Mouse (Mus musculus): ENCODE data around the gene Slc47a1. TPM values are rescaled to one million over a fixed set of nuclear protein-coding genes. Genes with fewer than 3 reads are reported as not detected.

Slc47a1 gene
- total and polyA plus RNA-seq, 3 experiments, result 0.11 TPM; not detected in 2

DNA sequence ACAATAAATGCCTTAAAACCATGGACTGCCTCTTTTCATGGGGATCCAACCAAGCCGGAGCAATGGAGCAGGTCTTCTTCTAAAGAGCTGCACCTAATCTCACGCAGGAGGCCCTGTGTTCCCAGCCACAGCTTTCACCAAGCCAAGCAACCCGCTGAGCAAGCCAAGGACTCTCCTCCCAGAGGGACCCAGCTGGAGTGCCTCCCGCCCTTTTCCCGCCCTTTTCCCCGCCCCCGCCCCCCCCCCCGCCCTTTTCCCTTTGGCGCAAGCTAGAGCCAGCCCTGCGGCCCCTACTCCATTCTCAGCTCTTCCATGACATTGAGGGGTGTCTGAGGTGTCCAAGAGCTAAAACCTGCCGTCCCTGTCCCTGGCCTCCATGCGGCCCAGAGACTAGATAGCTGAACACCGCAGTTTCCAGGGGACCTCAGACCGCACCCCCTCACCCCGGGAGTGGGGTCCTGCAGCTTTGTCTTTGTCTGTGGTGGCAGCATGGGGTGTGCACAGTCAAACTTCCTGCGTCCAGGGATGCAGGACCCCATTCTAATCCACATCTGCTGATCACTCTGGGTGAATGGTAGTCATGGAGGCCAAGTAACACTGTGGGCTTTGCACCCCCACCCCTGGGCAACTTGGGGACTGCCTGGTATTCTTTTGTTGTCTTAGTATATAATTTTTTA lies 77.3 kb downstream of the Slc47a1 start:
- Histone ChIP-seq H3K27me3 (ENCODE audit: insufficient read depth, low read length) (peaks cover 24% of the 10 kb centered on the region), H3K36me3 (replicated peaks) (no peaks in the 10 kb centered on the region), H3K9me3 (replicated peaks) (no peaks in the 10 kb centered on the region), H3K4me1 (ENCODE audit: insufficient read depth, low read depth, low read length) (peaks cover 3% of the 10 kb centered on the region; the same call in 1 of the 2 replicates), H3K4me3 (ENCODE audit: low read depth, low read length) (peak overlapping the region; percentile 30; the same call in 1 of the 2 replicates)
- ATAC-seq (ENCODE audit: extremely low read depth, insufficient number of reproducible peaks, low FRiP score, poor library complexity, severe bottlenecking) (no peak), DNase-seq (ENCODE audit: low spot score) (no peak)
- no peak for TF ChIP-seq GATA2 (IDR thresholded peaks at IDR 0.05; ENCODE audit: borderline replicate concordance, low read depth, low read length)
- no peak for TF ChIP-seq TAL1 (conservative IDR thresholded peaks at IDR 0.05; ENCODE audit: low read depth, low read length)
- TF ChIP-seq POLR2AphosphoS5 (IDR thresholded peaks at IDR 0.05; ENCODE audit: insufficient replicate concordance, low read depth, low read length), result no peak
- no peak for TF ChIP-seq GATA1 (IDR thresholded peaks at IDR 0.05; ENCODE audit: borderline replicate concordance, low read length)
- TF ChIP-seq CTCF (IDR thresholded peaks at IDR 0.05; ENCODE audit: low read depth, low read length), result no peak

DNA sequence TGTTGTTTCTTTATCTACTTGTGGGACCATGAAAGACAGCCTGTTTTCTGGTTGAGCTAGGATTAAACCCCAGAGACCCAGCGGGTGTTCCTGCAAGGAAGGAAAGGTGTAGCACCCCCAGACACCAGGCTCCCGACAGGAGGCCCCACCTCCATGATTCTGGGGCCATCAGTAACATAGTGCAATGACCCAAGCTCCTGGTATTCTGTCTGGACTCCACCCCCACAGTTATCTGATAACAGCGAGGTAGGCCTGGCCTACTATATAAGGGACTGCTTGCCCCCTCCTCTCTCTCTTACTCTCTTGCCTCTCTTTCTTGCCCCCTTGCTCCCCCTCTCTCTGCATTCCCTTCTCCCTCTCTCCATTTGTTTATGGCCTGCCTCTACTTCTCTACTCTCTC lies 77.9 kb downstream of the Slc47a1 start:
- Histone ChIP-seq H3K4me3 (ENCODE audit: low read depth, low read length) (no peak overlapping the region), H3K9me3 (replicated peaks) (no peaks in the 10 kb centered on the region), H3K36me3 (replicated peaks) (no peaks in the 10 kb centered on the region), H3K4me1 (ENCODE audit: insufficient read depth, low read depth, low read length) (peaks cover 3% of the 10 kb centered on the region; the same call in 1 of the 2 replicates), H3K27me3 (ENCODE audit: insufficient read depth, low read length) (peaks cover 24% of the 10 kb centered on the region)
- no peak for TF ChIP-seq GATA2 (IDR thresholded peaks at IDR 0.05; ENCODE audit: borderline replicate concordance, low read depth, low read length)
- no peak for TF ChIP-seq TAL1 (conservative IDR thresholded peaks at IDR 0.05; ENCODE audit: low read depth, low read length)
- no peak for TF ChIP-seq GATA1 (IDR thresholded peaks at IDR 0.05; ENCODE audit: borderline replicate concordance, low read length)
- TF ChIP-seq CTCF (IDR thresholded peaks at IDR 0.05; ENCODE audit: low read depth, low read length), result no peak
- no peak for TF ChIP-seq POLR2AphosphoS5 (IDR thresholded peaks at IDR 0.05; ENCODE audit: insufficient replicate concordance, low read depth, low read length)
- DNase-seq (ENCODE audit: low spot score), result no peak
- no peak for ATAC-seq (ENCODE audit: extremely low read depth, insufficient number of reproducible peaks, low FRiP score, poor library complexity, severe bottlenecking)

DNA sequence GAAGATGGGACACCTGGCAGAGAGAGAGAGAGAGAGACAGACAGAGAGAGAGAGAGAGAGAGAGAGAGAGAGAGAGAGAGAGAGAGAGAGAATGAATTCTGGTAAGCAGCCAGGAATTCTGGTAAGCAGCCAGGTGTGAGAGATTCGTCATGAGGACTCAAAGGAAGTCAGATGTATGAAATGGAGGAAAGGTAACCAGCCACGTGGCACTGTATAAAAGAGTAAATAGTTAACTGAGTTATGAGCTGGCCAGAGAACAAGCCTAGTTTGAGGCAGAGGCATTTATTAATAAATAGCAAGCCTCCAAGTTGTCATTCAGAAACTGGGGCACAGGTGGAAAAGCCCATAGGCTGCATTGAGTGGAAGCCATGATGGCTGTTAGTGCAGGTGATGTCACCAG lies 80.2 kb downstream of the Slc47a1 start:
- peaks cover 24% of the 10 kb centered on the region for H3K27me3 ChIP-seq (ENCODE audit: insufficient read depth, low read length)
- DNase-seq (ENCODE audit: low spot score), result no peak
- ATAC-seq (ENCODE audit: extremely low read depth, insufficient number of reproducible peaks, low FRiP score, poor library complexity, severe bottlenecking), result no peak
- H3K4me3 ChIP-seq (ENCODE audit: low read depth, low read length), result no peak overlapping the region
- H3K9me3 ChIP-seq (replicated peaks), result no peaks in the 10 kb centered on the region
- no peak for TF ChIP-seq POLR2AphosphoS5 (IDR thresholded peaks at IDR 0.05; ENCODE audit: insufficient replicate concordance, low read depth, low read length)
- TF ChIP-seq GATA1 (IDR thresholded peaks at IDR 0.05; ENCODE audit: borderline replicate concordance, low read length), result no peak
- TF ChIP-seq GATA2 (IDR thresholded peaks at IDR 0.05; ENCODE audit: borderline replicate concordance, low read depth, low read length), result no peak
- TF ChIP-seq CTCF (IDR thresholded peaks at IDR 0.05; ENCODE audit: low read depth, low read length), result no peak
- TF ChIP-seq TAL1 (conservative IDR thresholded peaks at IDR 0.05; ENCODE audit: low read depth, low read length), result no peak
- peaks cover 3% of the 10 kb centered on the region; the same call in 1 of the 2 replicates for H3K4me1 ChIP-seq (ENCODE audit: insufficient read depth, low read depth, low read length)
- no peaks in the 10 kb centered on the region for H3K36me3 ChIP-seq (replicated peaks)

DNA sequence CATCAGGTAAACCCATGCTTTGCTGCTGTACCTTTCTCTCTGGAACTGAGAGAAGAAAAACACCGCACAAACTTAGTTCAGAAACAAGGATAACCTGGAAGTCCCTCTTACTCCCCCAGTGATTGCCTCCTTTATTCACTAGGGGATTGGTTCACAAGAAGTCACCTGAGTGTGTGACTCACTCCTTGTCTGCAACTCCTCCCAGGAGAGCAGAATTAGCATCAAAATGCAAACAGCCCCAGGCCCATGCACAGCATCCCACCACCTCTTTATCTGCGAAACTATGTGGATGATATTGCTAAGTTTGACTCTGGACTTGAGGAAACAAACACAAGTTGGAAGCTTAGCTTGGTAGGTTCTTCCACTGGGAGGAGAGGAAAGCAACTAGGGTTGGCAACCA lies 80.8 kb downstream of the Slc47a1 start:
- Histone ChIP-seq H3K4me3 (ENCODE audit: low read depth, low read length) (no peak overlapping the region), H3K27me3 (ENCODE audit: insufficient read depth, low read length) (peaks cover 24% of the 10 kb centered on the region), H3K4me1 (ENCODE audit: insufficient read depth, low read depth, low read length) (peaks cover 3% of the 10 kb centered on the region; the same call in 1 of the 2 replicates), H3K36me3 (replicated peaks) (no peaks in the 10 kb centered on the region), H3K9me3 (replicated peaks) (no peaks in the 10 kb centered on the region)
- ATAC-seq (ENCODE audit: extremely low read depth, insufficient number of reproducible peaks, low FRiP score, poor library complexity, severe bottlenecking) (no peak), DNase-seq (ENCODE audit: low spot score) (no peak)
- TF ChIP-seq TAL1 (conservative IDR thresholded peaks at IDR 0.05; ENCODE audit: low read depth, low read length), result no peak
- no peak for TF ChIP-seq GATA2 (IDR thresholded peaks at IDR 0.05; ENCODE audit: borderline replicate concordance, low read depth, low read length)
- no peak for TF ChIP-seq GATA1 (IDR thresholded peaks at IDR 0.05; ENCODE audit: borderline replicate concordance, low read length)
- no peak for TF ChIP-seq POLR2AphosphoS5 (IDR thresholded peaks at IDR 0.05; ENCODE audit: insufficient replicate concordance, low read depth, low read length)
- TF ChIP-seq CTCF (IDR thresholded peaks at IDR 0.05; ENCODE audit: low read depth, low read length), result no peak

DNA sequence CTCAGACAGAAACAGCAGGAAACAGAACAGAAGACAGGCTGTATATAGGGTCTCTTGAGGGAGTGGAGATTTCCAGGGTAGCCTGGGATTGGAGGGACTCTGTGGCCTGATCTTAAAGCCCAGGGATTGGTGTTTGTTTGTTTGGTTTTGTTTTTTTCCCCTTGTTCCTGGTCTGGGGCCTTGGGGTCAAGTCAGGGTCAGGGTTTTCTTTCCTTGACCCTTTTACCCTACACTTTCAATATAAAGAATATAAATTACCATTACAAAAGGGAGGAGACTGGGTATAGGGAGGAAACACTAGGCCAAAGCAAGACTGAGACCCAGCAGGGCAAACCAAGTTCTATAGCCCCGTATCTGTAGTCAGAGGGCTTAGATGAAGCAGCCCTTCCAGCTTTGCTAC lies 81.6 kb downstream of the Slc47a1 start:
- no peak for ATAC-seq (ENCODE audit: extremely low read depth, insufficient number of reproducible peaks, low FRiP score, poor library complexity, severe bottlenecking)
- no peak for DNase-seq (ENCODE audit: low spot score)
- Histone ChIP-seq H3K4me1 (ENCODE audit: insufficient read depth, low read depth, low read length) (peaks cover 3% of the 10 kb centered on the region; the same call in 1 of the 2 replicates), H3K36me3 (replicated peaks) (no peaks in the 10 kb centered on the region), H3K4me3 (ENCODE audit: low read depth, low read length) (no peak overlapping the region), H3K27me3 (ENCODE audit: insufficient read depth, low read length) (peaks cover 19% of the 10 kb centered on the region), H3K9me3 (replicated peaks) (no peaks in the 10 kb centered on the region)
- no peak for TF ChIP-seq POLR2AphosphoS5 (IDR thresholded peaks at IDR 0.05; ENCODE audit: insufficient replicate concordance, low read depth, low read length)
- TF ChIP-seq GATA2 (IDR thresholded peaks at IDR 0.05; ENCODE audit: borderline replicate concordance, low read depth, low read length), result no peak
- TF ChIP-seq CTCF (IDR thresholded peaks at IDR 0.05; ENCODE audit: low read depth, low read length), result no peak
- TF ChIP-seq TAL1 (conservative IDR thresholded peaks at IDR 0.05; ENCODE audit: low read depth, low read length), result no peak
- TF ChIP-seq GATA1 (IDR thresholded peaks at IDR 0.05; ENCODE audit: borderline replicate concordance, low read length), result no peak

DNA sequence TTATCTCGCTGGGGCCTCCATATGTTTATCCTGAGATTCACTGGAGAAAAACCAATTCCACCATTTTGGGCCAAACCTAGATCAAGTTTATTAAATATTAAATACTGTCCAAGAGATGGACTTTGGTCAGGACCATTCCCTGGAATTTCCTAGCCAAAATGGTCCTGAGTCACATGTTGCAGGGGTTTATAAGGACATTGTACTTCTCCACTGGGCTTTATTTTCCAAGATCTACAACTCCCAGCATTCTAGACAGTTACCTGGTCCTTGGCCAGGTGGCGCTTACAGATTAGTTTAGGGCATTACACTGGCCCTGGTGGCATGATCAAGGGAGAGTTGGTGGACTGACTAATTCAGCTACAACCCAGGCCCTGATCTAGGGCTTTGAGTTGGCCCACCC lies 82.6 kb downstream of the Slc47a1 start:
- Histone ChIP-seq H3K27me3 (ENCODE audit: insufficient read depth, low read length) (peaks cover 14% of the 10 kb centered on the region), H3K36me3 (replicated peaks) (no peaks in the 10 kb centered on the region), H3K4me3 (ENCODE audit: low read depth, low read length) (no peak overlapping the region), H3K4me1 (ENCODE audit: insufficient read depth, low read depth, low read length) (no peaks in the 10 kb centered on the region), H3K9me3 (replicated peaks) (no peaks in the 10 kb centered on the region)
- DNase-seq (ENCODE audit: low spot score), result no peak
- TF ChIP-seq CTCF (IDR thresholded peaks at IDR 0.05; ENCODE audit: low read depth, low read length), result no peak
- TF ChIP-seq TAL1 (conservative IDR thresholded peaks at IDR 0.05; ENCODE audit: low read depth, low read length), result no peak
- TF ChIP-seq GATA1 (IDR thresholded peaks at IDR 0.05; ENCODE audit: borderline replicate concordance, low read length), result no peak
- TF ChIP-seq GATA2 (IDR thresholded peaks at IDR 0.05; ENCODE audit: borderline replicate concordance, low read depth, low read length), result no peak
- TF ChIP-seq POLR2AphosphoS5 (IDR thresholded peaks at IDR 0.05; ENCODE audit: insufficient replicate concordance, low read depth, low read length), result no peak
- no peak for ATAC-seq (ENCODE audit: extremely low read depth, insufficient number of reproducible peaks, low FRiP score, poor library complexity, severe bottlenecking)
